Mouse (Mus musculus) adrenal gland, postnatal 36 days (tissue): ENCODE data around the gene Dpp6. TPM values are rescaled to one million over a fixed set of nuclear protein-coding genes. Genes with fewer than 3 reads are reported as not detected.
A peak's percentile ranks its signal among the peaks of the same experiment; 100 is the strongest.
"Not testable (repeated sequence)": the region's sequence is repeated elsewhere in the genome, so short reads cannot be mapped to it uniquely, and the experiment has no call there.

Experiments used
- DNase-seq, 2 experiments: peaks; one replicate each; pipeline ENCODE4 v3.0.0; 2021; ENCODE audit warnings: mixed read lengths in 1 of 2
- total RNA-seq, 2 experiments: library from RNA; stranded (reverse); gene quantifications; 2 replicates each; pipeline ENCODE4 v1.2.3; 2021

The Dpp6 gene
- total RNA-seq, 2 experiments from 2014 or later, result 4.9 to 6.3 TPM

GRCm38 (mm10) chr5:27501338-27501737 is 684.3 kb downstream of the Dpp6 start, which contains the start of gene Speer4b:
Gene Speer4b (minus strand): TSS chr5:27501438.
- DNase-seq, result not testable (repeated sequence)

GRCm38 (mm10) chr5:27518716-27519115 is 701.7 kb downstream of the Dpp6 start:
- DNase-seq, result no peak

DNA sequence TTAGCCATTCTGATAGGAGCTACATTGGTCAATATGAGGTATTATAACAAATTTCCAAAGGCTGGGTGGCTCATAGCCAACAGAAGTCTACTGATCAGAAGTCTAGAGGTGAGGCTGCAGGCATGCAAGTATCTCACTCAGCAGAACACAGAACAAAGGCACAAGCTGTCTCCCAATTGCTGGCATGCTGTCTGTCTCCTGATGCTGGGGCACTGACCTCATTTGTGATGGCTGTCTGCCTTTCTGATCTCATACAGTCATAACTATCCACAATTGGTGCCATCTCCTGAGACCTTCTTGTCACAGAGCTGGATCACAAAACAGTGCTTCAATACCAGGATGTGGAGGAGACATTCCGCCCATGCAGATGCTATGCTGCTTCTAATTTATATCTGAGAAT is 709.9 kb downstream of the Dpp6 start:
- no peak for DNase-seq

DNA sequence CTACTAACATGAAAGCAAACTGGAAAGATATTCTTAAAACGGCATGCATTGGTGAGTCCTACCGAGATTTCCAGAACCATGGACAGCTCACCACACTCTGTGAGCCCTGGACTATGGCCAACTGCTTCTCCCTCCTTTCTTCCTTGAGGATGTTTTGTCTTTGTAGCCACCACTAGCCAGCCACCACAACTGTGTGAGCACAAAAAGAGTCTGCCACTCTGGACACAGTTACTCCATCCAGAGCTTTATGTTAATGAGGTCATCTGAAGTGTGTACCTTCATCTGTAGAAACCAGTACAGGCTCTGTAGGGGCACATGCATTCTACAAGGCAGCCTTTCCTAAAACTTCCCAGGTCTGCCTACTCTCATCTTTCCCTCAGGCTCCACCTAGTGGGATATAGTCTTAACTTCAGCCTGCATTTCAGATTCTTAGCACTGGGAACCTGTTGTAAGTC is 727.8 kb downstream of the Dpp6 start:
- peak; percentile 46 to 53 for DNase-seq

GRCm38 (mm10) chr5:27549291-27549690 is 732.3 kb downstream of the Dpp6 start:
- no peak for DNase-seq

- DNase-seq, result no peak
These were observed 748.7 kb downstream of the Dpp6 start for GRCm38 (mm10) chr5:27565700-27566099.

- no peak for DNase-seq
These were observed 771.2 kb downstream of the Dpp6 start for GRCm38 (mm10) chr5:27587970-27588758.

DNA sequence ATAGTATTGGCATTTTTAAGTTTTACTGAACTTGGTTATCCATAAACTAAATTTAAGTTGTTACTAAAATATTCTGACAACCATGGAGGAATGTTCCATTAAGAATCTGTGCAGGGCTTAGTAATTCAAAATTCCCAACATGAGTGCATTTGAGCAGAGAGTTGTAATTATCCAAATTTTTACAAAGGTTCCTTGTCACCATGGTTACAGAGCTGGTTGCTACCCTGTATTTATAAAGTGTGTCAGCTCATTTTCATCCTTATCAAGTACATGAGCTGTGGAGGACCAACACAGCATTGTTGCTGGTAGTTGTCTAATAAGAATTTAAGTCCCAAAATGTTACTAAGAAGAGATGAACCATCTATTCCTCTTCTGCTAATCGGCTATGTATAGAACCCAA is 787.1 kb downstream of the Dpp6 start:
- DNase-seq, result no peak

GRCm38 (mm10) chr5:27615769-27616168 is 798.8 kb downstream of the Dpp6 start:
- peak; percentile 44 to 63 for DNase-seq

DNA sequence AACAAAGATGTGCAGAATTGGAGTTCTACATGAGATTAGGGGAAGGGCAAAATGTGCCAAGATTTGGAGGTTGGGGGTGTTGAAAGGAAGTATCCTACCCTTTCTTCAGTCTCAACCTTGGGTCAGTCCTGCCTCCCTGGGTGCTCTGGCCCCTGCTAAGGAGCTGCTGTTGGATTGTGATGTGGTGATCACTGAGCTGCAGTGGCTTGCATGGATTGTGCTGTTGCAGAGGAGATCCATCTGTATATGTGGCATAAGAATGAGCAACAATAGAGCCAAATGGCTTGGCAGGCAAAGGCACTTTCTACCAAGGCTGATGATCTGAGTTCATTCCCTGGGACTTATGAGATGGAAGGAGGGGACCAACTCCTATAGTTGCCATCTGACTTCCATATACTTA is 804.8 kb downstream of the Dpp6 start:
- DNase-seq, result no peak

GRCm38 (mm10) chr5:27623876-27624275 is 806.9 kb downstream of the Dpp6 start:
- peak in 1 of 2 experiments; percentile 1 for DNase-seq

GRCm38 (mm10) chr5:27632151-27632550 is 815.1 kb downstream of the Dpp6 start:
- no peak for DNase-seq

DNA sequence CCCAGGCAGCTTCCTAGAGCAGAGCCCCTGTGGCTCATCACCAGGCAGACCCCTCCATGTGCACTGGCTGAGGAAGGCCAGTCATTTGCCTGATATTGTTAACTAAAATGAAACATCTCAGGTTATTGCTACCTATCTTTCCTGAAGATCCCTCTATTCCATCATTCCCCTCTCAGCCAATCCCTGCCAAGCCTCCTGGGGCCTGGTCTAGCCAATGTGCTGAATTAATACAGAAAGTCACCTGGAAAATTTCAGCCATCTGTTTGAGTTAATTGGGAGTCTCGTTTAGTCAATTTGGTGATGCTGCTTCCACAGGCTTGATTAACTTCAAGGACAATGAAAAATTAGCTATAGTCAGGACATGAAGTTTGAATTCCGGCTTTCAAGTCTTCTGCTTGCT is 818.9 kb downstream of the Dpp6 start:
- no peak for DNase-seq

- no peak for DNase-seq
These were observed 824.9 kb downstream of the Dpp6 start for GRCm38 (mm10) chr5:27641876-27642275.

- DNase-seq, result peak; percentile 38 to 48
These were observed 835.1 kb downstream of the Dpp6 start for GRCm38 (mm10) chr5:27651879-27652814.

GRCm38 (mm10) chr5:27656101-27656500 is 839.1 kb downstream of the Dpp6 start:
- DNase-seq, result no peak

DNA sequence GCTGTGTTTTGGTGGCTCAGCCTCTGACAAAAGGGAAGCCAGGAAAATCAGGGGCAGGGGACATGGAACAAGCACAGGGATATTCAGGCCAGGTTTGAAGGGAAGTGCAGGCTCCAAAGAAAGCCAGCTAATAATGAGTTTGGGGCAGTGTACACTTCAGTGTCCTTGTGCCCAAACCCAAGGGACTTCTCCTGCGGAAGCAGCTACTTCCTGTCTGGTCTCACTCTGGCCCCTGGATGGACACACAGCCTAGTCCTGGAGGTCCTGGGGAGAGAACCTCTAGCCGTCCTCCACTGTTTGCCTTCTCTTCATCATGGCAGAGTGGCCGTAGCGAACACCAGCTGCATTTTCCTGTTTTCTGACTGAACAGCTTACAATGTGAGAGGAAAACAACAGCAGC is 840.7 kb downstream of the Dpp6 start:
- DNase-seq, result no peak

DNA sequence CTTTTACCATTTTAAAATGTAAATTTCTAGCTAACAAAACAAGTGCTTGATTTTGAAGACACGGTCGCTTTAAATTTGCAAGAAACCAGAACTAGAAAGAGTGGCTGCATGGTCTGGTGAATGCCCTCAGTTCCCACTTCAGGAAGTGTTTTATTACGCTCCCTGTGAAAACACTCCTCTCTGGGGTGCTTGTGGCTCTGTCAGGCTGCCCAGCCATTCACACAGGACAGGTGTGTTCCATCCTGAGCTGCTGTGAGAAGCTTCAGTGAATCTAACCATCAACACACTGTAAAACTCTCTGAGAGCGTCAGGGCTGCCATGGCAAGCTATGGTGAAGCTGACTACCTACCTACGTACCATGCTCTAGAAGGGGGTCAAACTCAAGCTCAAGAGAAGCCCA is 841.2 kb downstream of the Dpp6 start:
- DNase-seq, result no peak

GRCm38 (mm10) chr5:27658569-27658968 is 841.6 kb downstream of the Dpp6 start:
- no peak for DNase-seq

DNA sequence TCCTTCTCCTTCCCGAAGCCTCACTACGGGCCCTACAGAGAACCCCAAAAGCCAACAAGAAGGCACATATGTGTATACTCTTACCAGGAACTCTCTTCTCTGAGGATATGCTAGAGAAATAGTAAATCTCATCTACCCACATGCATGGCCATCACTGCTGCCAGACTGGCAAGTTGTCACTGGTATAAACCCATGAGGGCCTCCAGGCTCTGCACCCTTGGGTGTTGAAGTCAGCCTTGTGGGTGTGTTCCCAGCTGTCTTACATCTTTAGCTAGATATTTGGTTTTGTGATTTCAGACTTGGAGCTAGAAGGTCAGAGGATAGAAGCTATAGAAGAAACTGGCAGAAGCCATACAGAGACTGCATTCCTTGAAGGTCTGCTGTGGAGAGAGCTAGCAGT is 842.0 kb downstream of the Dpp6 start:
- no peak for DNase-seq

DNA sequence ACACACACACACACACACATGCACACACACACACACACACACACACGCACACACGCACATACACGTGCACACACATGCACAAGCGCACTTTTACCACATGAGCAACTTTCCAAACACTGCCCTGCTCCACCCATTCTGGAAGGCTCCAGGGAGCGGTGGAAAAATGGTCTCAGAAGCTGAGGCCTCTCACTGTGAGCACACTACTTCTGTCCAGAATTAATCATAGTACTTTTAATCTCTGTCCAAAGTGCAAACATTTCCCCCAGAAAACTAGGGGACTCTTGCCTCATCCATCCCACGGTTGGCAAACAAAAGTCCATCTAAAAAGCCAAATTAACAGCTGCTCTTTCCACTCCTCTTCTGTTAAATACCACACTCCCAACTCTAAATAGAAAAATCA is 842.8 kb downstream of the Dpp6 start:
- DNase-seq, result no peak

DNA sequence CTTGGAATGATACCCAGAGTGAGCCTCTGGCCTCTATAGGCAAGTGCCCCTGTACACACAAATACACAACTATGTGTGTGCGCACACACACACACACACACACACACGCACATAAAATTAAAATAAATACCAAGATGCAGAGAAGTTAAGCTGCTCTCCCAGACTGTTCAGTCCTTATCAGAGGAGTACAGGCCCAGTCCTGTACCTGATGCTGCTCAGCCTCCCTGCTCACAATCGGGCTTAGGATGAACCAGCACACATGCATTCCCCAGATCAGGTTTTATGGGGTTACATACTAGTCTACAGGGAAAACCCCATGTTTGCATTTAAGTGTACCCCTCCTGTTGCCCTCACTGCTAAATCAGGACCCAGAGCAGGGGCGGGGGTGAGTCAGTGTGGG is 847.1 kb downstream of the Dpp6 start:
- DNase-seq, result no peak

DNA sequence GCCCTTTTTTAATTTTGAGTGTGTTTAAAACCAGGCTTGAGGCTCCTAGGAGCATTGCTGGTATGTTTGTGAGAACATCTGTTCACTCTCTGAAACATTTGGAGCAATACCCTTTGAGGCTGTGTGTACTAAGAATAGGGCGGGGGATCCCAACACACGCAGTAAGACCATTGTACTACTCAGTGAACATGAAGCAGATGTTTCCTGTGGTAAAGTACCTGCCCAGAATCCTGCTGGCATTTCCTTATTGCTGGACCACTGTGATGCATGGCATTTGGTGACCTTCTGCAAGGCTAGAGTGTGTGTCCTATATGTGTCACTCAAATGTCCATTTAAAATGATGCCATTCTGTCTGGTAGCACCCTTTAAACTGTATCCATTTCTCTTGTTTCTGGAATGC is 854.5 kb downstream of the Dpp6 start:
- no peak for DNase-seq
